Mouse (Mus musculus) E14TG2a.4 (cell line): ENCODE measurements around the gene H2afx.
A peak's percentile ranks its signal among the peaks of the same experiment; 100 is the strongest.

Source experiments
- H3K27me3 ChIP-seq: 2 replicates; pipeline ENCODE4 v1.6.1; 2014; ENCODE audit warnings: low read length, control low read depth; ENCODE audit not compliant: insufficient read depth
- H3K36me3 ChIP-seq: 2 replicates; pipeline ENCODE4 v1.6.1; 2014; ENCODE audit warnings: low read length, control low read depth; ENCODE audit not compliant: insufficient read depth
- H3K4me1 ChIP-seq: replicated peaks from 2 replicates; pipeline ENCODE4 v1.6.1; 2014; ENCODE audit warnings: low read depth, low read length, control low read depth
- H3K4me3 ChIP-seq: replicated peaks from 2 replicates; pipeline ENCODE4 v1.5.1; 2014; ENCODE audit warnings: mild to moderate bottlenecking, low read length
- H3K9me3 ChIP-seq: 2 replicates; pipeline ENCODE4 v1.6.1; 2014; ENCODE audit warnings: low read length, control low read depth
- CTCF ChIP-seq: conservative IDR thresholded peaks from 2 replicates; pipeline ENCODE4 v1.5.1; 2014; ENCODE audit warnings: low read length
- NANOG ChIP-seq: IDR thresholded peaks from 2 replicates; pipeline ENCODE4 v1.6.1; 2014; ENCODE audit warnings: borderline replicate concordance, low read length, mixed read lengths
- POU5F1 ChIP-seq: IDR thresholded peaks from 2 replicates; pipeline ENCODE4 v1.6.1; 2014; ENCODE audit warnings: low read length, borderline replicate concordance

The H2afx gene

GRCm38 (mm10) chr9:44384596-44384995 is 50.1 kb downstream of the H2afx start:
- no peaks in the 10 kb centered on the region for H3K27me3 ChIP-seq
- H3K9me3 ChIP-seq = no peaks in the 10 kb centered on the region
- H3K36me3 ChIP-seq = peaks cover 94% of the 10 kb centered on the region
- H3K4me3 ChIP-seq = 0 out of 2 replicates have a peak overlapping the region, but pooled peaks have one; percentile 17
- H3K4me1 ChIP-seq = peaks cover 59% of the 10 kb centered on the region
- TF ChIP-seq CTCF = no peak
- no peak for TF ChIP-seq NANOG
- no peak for TF ChIP-seq POU5F1
